Mouse (Mus musculus) hindlimb bud, embryonic 11.5 days (tissue): ENCODE measurements at regions not wholly inside any gene's neighbourhood (a gene's known extent, or its start where the extent isn't known, plus 50 kb on each side); places are given as distances from the start of the nearest gene placed in this dataset.

Experiments used
- DNase-seq: peaks from one replicate; pipeline ENCODE4 v3.0.0-alpha.2; 2012; ENCODE audit warnings: low read depth, low spot score; ENCODE audit errors: extremely low spot score

- DNase-seq = no peak
These were observed 196.4 kb upstream of the Egln3 start for GRCm38 (mm10) chr12:54400084-54400483.

DNA sequence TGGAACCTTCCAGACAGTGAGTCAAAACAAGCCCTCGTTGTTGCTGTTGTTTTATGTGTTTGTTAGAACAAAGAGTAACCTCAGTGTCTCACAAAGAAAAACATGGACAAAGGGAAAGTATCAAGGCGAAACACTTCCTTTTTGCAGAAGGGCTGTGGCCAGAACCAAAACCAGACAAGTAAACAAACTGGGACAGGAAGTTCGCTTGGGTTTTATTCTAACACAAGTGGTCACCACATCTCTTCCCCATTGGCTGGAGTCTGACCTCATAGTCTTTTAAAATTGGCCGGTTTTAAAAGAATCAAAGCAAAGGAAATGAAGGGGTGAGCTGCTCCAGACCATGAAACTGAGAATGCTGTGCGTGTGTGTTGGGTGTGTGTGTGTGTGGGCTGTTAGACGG is 194.4 kb upstream of the Egln3 start:
- no peak for DNase-seq

DNA sequence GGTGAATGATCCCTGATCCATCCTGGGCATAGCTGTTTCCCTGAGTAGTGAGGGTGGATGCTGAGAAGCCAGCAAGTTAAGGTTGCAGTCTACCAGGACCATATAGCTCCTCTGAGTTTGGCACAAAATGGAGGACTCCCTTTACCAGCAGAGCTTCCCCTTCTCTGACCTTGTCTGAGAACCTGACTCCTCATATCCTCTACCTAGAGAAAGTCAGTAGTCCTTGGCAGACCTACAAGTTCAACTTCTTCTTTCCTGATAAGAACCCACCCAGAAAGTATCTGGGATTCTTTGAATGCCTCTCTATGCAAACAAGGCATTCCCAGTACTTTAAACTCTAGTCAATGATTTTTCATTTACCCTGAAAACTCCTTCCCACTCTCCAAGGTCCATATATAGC is 193.3 kb upstream of the Egln3 start:
- DNase-seq = no peak

DNA sequence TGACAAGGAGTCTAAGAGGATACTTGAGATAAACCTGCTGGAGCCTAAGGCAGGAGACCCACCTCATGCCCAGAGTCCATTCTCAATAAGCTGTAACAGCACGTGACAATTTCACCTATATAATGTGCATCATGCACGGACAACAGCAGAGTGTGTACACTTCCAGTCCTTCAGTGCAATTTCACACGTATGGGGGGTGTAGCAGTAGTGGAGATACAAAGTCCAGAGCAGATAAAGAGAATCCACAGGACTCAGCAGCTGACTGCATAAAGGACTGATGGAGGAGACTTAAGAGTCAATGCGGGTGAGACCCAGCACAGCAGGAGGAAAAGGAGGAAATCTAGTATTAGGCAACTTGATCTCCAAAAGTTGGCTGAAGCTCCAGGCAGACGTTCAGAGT is 192.7 kb upstream of the Egln3 start:
- DNase-seq = no peak

DNA sequence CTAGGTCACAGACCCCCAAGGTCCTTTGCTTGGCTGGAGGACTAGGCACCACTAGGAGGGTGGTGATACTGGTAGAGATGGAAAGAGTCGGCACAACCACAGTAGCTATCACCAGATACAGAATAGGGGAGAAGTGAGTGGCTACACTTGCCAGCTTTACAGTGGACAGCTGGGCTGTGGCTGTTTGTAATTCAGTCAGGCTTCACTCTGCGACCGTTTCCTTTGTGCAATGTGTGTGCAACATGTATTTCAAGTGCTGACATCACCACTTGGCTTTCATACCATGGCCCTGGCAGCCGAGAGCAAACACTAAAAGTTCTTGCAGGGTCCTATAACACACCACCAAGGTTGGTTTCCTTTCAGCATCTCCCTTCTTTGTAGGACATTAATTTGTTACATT is 181.7 kb upstream of the Egln3 start:
- no peak for DNase-seq

GRCm38 (mm10) chr12:54384116-54384515 is 180.5 kb upstream of the Egln3 start:
- DNase-seq = no peak

GRCm38 (mm10) chr12:54382965-54383364 is 179.3 kb upstream of the Egln3 start:
- DNase-seq = no peak

GRCm38 (mm10) chr12:54382061-54382460 is 178.4 kb upstream of the Egln3 start:
- no peak for DNase-seq

GRCm38 (mm10) chr12:54380322-54380721 is 176.7 kb upstream of the Egln3 start:
- no peak for DNase-seq

GRCm38 (mm10) chr12:54378576-54378975 is 174.9 kb upstream of the Egln3 start:
- no peak for DNase-seq

- DNase-seq = no peak
These were observed 170.4 kb upstream of the Egln3 start for GRCm38 (mm10) chr12:54374060-54374459.

DNA sequence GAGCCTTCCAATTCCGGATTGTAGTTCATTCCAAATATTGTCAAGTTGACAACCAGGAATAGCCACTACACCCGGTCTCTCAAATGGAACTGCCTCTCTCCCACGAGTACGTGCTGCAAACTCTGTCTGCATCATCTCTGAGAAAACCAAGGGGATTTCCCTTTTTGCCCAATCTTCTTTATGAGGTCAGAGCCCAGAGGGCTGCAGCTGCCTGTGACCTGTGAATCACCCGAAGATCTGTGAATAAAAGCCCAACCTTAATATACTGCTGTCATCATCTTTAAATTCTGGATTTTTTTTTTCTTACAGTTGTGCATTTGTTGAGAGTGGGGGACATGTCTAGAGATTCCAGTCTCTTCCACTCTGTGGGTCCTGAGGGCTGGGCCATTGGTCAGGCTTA is 165.6 kb upstream of the Egln3 start:
- DNase-seq = no peak

DNA sequence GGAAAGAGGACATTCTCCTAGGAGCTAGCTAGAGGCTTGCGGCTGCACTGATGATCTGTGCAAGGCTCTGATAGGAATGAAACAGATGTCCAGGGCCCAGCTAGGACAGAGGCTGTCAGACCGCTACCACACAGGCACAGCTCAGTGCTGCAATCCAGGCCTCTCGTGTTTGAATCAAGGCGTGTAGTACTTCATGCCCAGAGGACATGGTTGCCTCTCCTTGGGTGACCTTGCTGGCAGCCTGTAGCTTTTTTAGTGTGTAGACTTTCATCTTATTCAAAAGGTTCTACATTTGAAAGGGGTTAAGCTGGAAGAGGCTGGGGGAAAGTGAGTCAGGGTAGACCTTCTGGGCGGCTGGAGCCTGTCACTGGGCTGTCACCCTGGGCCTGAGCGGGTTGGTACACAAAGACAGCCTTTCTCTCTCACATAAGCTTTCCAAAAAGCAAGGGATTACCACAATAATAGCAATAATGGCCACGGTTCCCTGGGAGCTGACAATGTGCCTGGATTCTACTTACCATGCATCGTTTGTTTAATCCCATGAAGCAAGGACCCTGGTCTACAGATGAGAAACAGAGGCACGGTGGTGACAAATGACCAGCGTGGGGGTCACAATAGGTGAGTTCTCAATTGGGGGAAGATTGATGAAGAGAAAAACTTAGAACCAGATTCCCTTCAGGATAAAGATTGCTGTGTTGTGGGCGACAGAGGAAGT is 160.9 kb upstream of the Egln3 start:
- no peak for DNase-seq

DNA sequence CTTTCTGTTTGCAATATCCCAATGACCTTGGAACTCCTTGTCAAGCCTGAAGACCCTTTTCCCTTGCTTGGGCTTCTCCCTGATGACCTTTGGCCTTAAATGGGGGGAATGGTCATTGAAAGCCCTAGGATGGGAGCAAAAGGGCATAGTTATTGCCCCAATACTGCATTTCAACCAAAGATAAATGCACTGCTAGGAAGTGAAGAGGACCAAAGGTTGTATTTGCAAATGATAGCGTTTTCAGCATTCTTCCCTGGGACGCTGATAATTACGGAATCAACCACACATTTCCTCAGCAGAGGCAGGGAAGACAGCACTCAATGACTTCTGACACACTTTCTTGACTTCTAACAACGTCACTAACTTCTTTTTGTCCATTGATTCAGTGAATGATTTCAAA is 158.1 kb upstream of the Egln3 start:
- no peak for DNase-seq

- DNase-seq = no peak
These were observed 150.5 kb upstream of the Egln3 start for GRCm38 (mm10) chr12:54354187-54354586.

DNA sequence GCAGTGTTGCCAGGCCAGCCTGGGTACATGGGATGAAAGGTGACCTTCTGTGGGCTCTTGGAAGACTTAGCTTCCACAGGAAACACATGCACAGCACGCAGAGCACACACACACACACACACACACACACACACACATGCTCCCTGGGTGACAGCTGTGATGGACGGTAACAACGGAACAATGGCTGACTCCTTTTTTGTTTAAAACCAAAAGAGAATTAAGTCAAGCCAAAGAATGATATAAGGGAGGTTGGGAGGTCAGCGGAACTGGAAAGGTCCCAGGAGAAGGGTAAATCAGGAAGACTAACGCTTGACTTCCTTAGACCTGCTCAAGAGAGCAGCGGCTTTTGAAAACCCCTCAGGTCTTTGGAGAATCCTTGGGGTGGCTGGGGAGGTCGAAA is 150.0 kb upstream of the Egln3 start:
- DNase-seq = no peak

GRCm38 (mm10) chr12:54352963-54353606 is 149.4 kb upstream of the Egln3 start:
- DNase-seq = no peak

- no peak for DNase-seq
These were observed 146.6 kb upstream of the Egln3 start for GRCm38 (mm10) chr12:54350293-54350692.

DNA sequence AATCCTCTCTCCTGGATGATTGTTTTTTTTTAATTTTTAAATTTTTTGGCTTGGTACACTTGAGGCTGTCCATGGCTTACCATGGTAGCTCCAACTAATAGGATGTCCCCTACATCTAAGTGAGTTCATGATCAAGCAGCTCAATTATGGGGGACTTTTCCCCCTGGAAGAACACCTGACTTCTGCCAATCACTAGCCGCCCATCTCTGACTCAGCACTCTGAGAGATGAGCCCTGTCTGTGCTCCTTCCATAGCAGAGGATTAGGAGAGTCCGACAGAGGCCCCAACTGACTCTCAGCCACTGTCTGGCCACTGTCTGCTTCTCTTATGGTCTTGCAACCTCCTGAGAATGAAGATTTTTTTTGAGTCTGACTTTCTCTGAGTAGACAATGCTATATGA is 145.7 kb upstream of the Egln3 start:
- DNase-seq = no peak

DNA sequence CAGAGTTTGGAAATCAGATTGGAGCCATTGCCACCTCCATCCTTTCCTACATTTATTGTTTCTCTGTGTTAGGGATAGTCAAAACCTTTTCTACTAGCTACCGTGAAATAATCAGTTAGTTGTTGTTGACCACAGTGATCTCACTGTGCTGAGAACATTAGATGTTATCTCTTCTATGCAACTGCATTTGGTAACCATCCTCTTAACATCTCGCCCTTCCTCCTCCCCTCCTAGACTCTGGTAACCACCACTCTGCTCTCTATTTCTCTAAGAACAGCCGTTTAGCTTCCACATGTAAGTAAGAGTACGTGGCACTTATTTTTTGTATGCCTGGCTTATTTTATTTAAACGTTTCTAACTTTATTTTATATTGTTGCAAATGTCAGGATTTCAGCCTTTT is 139.8 kb upstream of the Egln3 start:
- DNase-seq = no peak

GRCm38 (mm10) chr12:54335509-54335908 is 131.8 kb upstream of the Egln3 start:
- DNase-seq = no peak

- no peak for DNase-seq
These were observed 131.0 kb upstream of the Egln3 start for GRCm38 (mm10) chr12:54334491-54335132.
